11 mouse cellular contexts compared by ENCODE assay signal in genomic region chr5:113577555-113577954, GRCm38 (mm10).
DNase-seq lines count a peak whose midpoint lies in the region; ATAC-seq and TF ChIP-seq lines count a peak whose summit lies in the region.
"Had no signal": no experiment of that assay in that cellular context is flagged by ENCODE, and none has a peak within 500 bp of the region (broad histone marks: within the 10 kb centered on the region; RNA-seq: fewer than 3 reads in every experiment).

No protein-coding gene starts in this region.

- H3K9ac ChIP-seq in embryonic facial prominence, embryonic 12.5 days, result no peak overlapping the region
- H3K9ac ChIP-seq in hindbrain, postnatal 0 days (replicated peaks; ENCODE audit: low read length), result no peak overlapping the region

- no peaks in the 10 kb centered on the region for H3K4me1 ChIP-seq in embryonic facial prominence, embryonic 12.5 days
- H3K4me1 ChIP-seq in hindbrain, postnatal 0 days (ENCODE audit: insufficient read depth, low read length), result no peaks in the 10 kb centered on the region
- peaks cover 26% of the 10 kb centered on the region for H3K4me1 ChIP-seq in olfactory bulb, adult 2 months (ENCODE audit: control insufficient read depth, insufficient read depth, low read length)
- no peaks in the 10 kb centered on the region for H3K4me1 ChIP-seq in heart, embryonic 10.5 days

- H3K27ac ChIP-seq in layer of hippocampus, adult 2 months, result peak overlapping the region; percentile 84
- no peak overlapping the region for H3K27ac ChIP-seq in embryonic facial prominence, embryonic 12.5 days
- H3K27ac ChIP-seq in hindbrain, postnatal 0 days, result no peak overlapping the region
- no peak overlapping the region for H3K27ac ChIP-seq in olfactory bulb, adult 2 months (ENCODE audit: insufficient read depth, low read depth, low read length)
- no peak overlapping the region for H3K27ac ChIP-seq in heart, embryonic 10.5 days
- H3K27ac ChIP-seq: heart, adult 2 months had no signal

- no peak for TF ChIP-seq CTCF in layer of hippocampus, adult 2 months (conservative IDR thresholded peaks at IDR 0.05)
- TF ChIP-seq CTCF in hindbrain, postnatal 0 days (IDR thresholded peaks at IDR 0.05; ENCODE audit: low read depth), result no peak
- TF ChIP-seq CTCF in olfactory bulb, adult 2 months (IDR thresholded peaks at IDR 0.05; ENCODE audit: insufficient read depth, low read depth, low read length), result no peak

- 77% methylated on average over 7 of the region's 7 CpGs for WGBS in embryonic facial prominence, embryonic 12.5 days
- WGBS in hindbrain, postnatal 0 days, result 70% methylated on average over 7 of the region's 7 CpGs
- 57% methylated on average over 7 of the region's 7 CpGs for WGBS in olfactory bulb, adult 2 months
- 79% methylated on average over 7 of the region's 7 CpGs for WGBS in heart, embryonic 10.5 days

- DNase-seq in layer of hippocampus, adult 2 months (ENCODE audit: low spot score in 2 of 2), result peak in 1 of 2 experiments; percentile 61
- no peak for DNase-seq in layer of hippocampus, adult 8-10 months (ENCODE audit: low spot score in 2 of 2)
- peak; percentile 54 for DNase-seq in hindbrain, postnatal 0 days (ENCODE audit: low spot score)
- DNase-seq in heart, embryonic 10.5 days (ENCODE audit: low spot score), result no peak
- DNase-seq in thymus, postnatal 36 days, result no peak
- DNase-seq: adrenal gland, adult 8-10 months; cerebellum, adult 9-10 months; heart, adult 2 months; thymus, adult 18-20 months had no signal

- H3K4me3 ChIP-seq in layer of hippocampus, adult 2 months, result peak overlapping the region; percentile 30
- H3K4me3 ChIP-seq in embryonic facial prominence, embryonic 12.5 days, result no peak overlapping the region
- H3K4me3 ChIP-seq in hindbrain, postnatal 0 days (ENCODE audit: low read length), result no peak overlapping the region
- peak overlapping the region; percentile 30; the same call in 1 of the 2 replicates for H3K4me3 ChIP-seq in olfactory bulb, adult 2 months (ENCODE audit: insufficient read depth, low read depth, low read length)
- H3K4me3 ChIP-seq in heart, embryonic 10.5 days, result no peak overlapping the region
- H3K4me3 ChIP-seq: heart, adult 2 months had no signal

- H3K27me3 ChIP-seq in embryonic facial prominence, embryonic 12.5 days, result 0 out of 2 replicates have a peak, but pooled peaks cover 3% of the 10 kb centered on the region
- H3K27me3 ChIP-seq in hindbrain, postnatal 0 days (ENCODE audit: insufficient read depth, low read length), result no peaks in the 10 kb centered on the region
- H3K27me3 ChIP-seq in heart, embryonic 10.5 days (ENCODE audit: insufficient read depth, poor library complexity, severe bottlenecking), result peaks cover 12% of the 10 kb centered on the region; the same call in 1 of the 2 replicates

- H3K9me3 ChIP-seq in embryonic facial prominence, embryonic 12.5 days, result no peaks in the 10 kb centered on the region
- H3K9me3 ChIP-seq in hindbrain, postnatal 0 days (ENCODE audit: low read length), result no peaks in the 10 kb centered on the region
- H3K9me3 ChIP-seq in heart, embryonic 10.5 days, result no peaks in the 10 kb centered on the region

- TF ChIP-seq POLR2A in olfactory bulb, adult 2 months (IDR thresholded peaks at IDR 0.05; ENCODE audit: insufficient read depth, low read depth, low read length), result no peak

- no peak for ATAC-seq in embryonic facial prominence, embryonic 12.5 days (ENCODE audit: insufficient number of reproducible peaks, insufficient read depth, low FRiP score, low TSS enrichment)
- ATAC-seq in hindbrain, postnatal 0 days, result no peak

- H3K36me3 ChIP-seq in embryonic facial prominence, embryonic 12.5 days, result no peaks in the 10 kb centered on the region
- no peaks in the 10 kb centered on the region for H3K36me3 ChIP-seq in hindbrain, postnatal 0 days (ENCODE audit: insufficient read depth, low read length)
- no peaks in the 10 kb centered on the region for H3K36me3 ChIP-seq in heart, embryonic 10.5 days

- H3K4me2 ChIP-seq in embryonic facial prominence, embryonic 12.5 days (replicated peaks), result peak overlapping the region; percentile 20
- H3K4me2 ChIP-seq in hindbrain, postnatal 0 days (ENCODE audit: low read depth, low read length), result 0 out of 2 replicates have a peak overlapping the region, but pooled peaks have one; percentile 23

Comparison
In these comparisons a context has a peak if more than half of its experiments do, and no peak if none do; other contexts are left out.
1. H3K4me3 ChIP-seq: peak in layer of hippocampus, adult 2 months (single experiment) and olfactory bulb, adult 2 months (single experiment); none in embryonic facial prominence, embryonic 12.5 days (single experiment), hindbrain, postnatal 0 days (single experiment) and heart, embryonic 10.5 days (single experiment).